Mouse (Mus musculus) frontal cortex, adult (tissue): Measurements from ENCODE around the gene Kcnh1.
A peak's percentile ranks its signal among the peaks of the same experiment; 100 is the strongest.

Source experiments
- ATAC-seq: cut with Nextera tagmentation; 2 replicates; pipeline ENCODE4 v1.9.2; 2017; ENCODE audit warnings: mild to moderate bottlenecking, moderate library complexity, mixed read lengths; ENCODE audit not compliant: low TSS enrichment

The Kcnh1 gene

DNA sequence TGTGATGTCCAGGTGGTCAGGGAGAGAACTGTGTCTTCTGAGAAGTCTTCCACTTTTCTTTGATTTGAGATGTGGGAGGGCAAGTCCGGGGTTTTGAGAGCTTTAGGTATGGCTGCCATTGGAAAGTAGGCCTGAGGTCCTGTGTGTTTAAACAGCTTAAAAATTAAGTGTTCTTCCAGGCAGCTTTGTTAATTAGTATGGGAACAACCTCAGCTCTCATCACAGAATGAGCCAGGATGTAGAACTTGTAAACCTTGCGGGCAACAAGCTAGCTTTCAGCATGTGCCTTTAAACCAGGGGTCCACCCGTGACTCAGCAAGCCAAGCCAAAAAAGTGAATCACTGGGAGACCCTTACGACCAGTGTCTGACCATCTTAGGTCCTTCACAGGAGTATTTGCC lies 214.6 kb downstream of the Kcnh1 start:
- no peak for ATAC-seq

DNA sequence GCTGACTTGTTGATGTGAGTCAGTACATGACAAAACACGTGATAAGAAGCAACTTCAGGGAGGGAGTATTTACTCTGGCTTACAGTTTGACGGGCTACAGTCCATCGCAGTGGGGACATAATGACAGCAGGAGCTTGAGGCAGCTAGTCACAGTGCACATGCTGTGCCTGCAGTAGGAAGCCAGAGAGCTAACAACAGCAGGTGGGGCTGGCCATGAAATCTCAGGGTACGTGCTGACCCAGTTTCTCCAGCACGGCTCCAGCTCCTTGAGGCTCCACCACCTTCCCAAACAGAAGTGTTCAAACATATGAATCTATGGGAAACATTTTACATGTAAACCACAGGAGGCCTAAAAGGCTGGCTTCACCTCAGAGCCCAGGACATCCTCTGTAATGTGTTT lies 216.0 kb downstream of the Kcnh1 start:
- ATAC-seq: peak; percentile 39; the same call in 1 of the 2 replicates

DNA sequence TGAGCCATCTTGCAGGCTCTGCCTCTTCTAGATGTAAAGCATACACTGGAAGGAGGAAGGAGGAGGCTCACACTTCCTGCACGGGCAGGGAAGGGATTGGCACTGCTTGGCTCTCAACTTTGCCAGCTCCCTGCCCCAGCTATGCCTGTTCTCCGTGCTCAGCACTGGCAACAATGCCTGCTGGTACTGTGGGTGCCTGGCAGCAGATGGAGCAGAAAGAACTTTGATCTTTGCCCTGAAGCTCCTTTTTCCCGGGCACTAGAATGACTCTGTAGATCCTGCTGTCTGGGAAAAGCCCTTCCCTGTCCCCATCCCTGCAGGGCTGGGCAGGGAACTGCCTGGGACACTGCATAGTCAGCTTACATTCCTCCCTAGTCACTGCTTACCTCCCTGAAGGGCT lies 225.2 kb downstream of the Kcnh1 start:
- peak; percentile 83 for ATAC-seq

DNA sequence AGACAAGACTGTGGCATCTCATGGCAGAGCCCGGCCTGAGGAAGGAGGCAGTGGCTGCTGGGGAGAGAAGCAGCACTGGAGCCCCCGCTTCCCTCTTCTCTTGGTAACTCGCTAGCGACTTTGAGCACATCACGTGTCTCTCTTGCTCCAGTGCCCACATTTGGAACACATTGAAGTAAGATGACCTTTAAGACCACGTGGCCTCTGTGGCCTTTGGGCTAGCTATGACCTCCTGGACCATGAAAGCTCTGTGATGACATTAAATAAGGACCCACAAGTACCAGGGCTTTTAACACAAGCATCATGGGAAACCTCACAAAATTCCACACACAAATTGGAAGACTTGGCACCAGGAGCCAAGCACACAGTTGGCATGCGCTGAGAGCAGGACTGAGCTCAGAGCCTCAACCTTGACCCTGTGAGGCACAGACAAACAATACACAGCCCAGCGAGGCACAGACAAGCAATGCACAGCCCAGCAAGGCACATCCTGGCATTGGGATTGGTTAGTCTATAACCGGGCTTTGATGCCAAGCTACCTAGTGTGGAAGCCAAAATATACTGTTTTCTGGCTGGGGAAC lies 225.8 kb downstream of the Kcnh1 start:
- ATAC-seq: no peak

DNA sequence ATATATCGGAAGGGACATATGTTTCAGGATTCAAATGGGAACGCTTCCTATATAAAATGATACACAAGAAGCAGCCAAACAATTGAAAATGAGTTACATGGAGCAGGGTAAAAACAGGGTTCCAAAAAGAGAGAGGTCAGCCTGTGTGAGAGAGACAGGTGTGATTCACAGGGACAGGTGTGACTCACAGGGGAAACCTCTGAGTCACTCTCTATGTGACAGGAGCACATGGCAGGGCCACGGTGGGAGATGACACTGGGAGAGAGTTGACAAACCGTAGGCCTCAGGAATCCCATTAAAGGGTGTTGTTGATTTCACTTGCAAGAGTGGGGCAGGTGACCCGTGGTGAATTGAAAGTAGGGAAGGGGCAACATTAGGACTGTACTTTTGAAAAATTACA lies 228.6 kb downstream of the Kcnh1 start:
- ATAC-seq: no peak

DNA sequence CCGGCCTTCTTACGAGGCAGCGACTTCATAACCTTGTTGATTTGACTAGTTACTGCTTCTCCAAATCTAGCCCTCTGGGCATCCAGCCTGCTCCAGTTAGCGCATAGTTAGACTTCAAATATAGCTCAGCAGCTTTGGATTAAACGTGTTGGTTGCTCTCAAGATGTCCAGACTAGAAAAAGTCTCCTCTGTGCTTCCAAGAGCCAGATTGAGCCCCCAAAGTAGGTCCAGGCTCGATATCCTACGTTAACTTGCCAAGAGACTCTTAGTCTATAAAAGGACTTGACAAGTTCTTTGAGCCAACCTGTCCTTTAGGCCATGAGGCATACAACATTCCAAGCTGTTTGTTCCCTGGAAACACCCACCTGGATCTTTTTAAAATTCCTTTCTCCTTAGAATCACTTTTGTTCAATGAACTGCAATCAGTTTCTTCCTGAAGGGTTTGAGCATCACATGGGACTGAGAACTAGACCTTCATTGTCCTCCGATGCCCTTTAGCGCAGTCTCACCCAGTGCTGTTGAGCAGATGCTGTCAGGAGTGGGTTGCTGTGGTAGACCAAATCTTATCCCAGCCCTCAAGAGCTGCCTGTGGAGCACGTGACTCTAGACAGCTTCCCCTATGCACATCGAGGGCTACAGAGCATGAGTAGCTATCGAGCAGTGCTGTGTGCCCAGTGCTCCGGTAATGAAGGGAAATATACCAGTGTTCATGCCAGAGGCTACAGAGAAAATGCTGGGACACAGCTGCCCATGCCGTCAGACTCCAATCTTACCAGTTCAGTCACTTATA lies 231.0 kb downstream of the Kcnh1 start:
- ATAC-seq: peak; percentile 77

DNA sequence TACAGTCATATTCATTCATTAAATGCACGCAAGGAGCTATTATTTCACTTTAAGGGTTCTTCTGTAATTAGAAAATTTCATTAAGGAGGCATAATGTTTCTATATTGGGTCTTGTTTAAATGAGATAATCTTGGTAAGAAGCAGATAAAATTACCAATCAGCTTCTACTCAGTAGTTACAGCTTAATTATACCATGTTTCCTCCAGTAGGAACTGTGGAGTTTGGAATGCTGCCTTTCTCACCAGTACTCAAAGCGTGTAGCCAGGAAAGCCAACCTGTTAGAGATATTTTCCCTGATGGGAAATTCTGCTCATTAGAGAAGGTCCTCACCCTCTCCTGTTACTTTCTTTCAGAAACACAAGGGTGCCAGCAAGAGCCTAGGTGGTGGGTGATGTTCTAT lies 240.8 kb downstream of the Kcnh1 start:
- ATAC-seq: no peak

DNA sequence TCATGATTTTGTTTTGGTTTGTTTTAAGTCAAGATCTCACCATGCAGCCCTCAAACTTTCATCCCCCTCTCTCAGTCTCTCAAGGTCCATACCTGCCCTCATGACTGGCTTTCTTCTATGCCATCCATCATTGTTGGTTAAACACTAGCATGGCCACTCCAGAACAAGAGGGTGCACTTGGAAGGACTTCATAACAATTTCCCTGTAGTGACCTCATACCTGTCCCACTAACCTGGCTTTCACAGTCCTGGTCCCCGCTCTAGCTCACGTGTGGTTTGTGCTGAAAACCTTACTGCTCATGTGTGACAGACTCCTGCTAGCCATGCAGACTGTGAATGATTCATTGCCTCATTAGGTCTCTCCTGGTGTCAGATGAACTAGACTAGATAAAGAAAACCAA lies 244.9 kb downstream of the Kcnh1 start:
- ATAC-seq: no peak

DNA sequence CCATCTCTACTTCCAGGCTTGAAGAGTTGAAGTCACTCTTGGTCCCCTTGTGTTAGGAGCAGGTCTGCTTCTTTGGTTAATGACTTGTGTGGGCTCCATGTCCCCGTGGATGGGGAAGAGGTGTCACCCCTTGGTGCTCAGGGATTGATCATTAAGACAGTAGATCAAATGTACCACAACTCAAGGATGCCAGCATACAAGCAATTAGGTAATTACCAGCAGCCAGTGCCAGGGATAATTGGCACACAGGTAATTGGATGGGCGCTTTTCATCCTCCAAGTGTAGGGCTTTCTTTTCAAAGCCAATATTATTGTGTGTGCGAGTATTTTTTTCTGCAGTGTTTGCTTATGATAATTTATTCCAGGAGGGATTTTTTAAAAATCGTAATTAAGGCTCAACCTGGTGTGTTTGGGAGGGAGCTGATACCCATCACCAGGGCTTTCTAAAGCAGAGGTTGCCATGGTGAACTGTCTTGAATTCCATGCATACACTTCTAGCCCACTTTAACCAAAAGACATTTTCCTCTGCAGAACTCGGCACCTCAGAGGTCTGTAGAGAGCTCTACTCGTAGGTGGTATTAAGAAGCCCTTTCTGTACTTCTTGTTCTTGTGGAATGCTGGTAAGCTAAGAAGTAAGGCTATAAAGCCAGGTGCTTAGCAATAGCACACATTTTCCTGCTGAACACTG lies 248.7 kb downstream of the Kcnh1 start:
- no peak for ATAC-seq

DNA sequence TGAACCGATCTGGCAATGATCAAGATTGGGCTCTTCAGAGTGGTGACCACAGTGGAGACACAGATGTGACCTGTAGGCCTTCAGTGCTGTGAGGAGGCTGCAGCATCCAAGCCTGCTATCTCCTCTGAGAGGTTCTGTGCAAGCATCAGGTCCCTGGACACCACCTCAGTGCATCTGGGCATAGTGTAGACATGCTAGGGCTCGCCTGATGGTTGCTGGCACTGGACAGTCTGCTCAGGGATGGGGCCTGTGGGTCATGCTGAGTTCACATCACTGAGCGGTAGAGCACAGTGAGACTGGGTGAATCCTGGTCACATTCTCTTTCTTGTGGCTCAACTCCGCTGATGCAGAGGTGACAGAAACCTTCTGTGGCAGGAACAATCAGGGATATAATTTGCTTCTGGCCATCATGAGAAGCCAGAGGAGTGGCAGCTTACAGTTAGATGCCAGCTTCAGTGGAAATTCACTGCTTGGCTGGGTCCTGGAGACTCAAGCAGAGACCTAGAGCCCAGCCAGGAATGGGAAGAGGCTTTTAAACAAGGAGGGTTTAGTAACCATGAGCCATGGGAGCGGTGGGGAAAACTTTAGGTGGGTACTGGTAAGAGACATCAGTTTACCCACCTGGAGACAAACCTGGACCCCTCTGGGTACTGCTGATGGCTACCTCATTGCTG lies 252.3 kb downstream of the Kcnh1 start:
- no peak for ATAC-seq

DNA sequence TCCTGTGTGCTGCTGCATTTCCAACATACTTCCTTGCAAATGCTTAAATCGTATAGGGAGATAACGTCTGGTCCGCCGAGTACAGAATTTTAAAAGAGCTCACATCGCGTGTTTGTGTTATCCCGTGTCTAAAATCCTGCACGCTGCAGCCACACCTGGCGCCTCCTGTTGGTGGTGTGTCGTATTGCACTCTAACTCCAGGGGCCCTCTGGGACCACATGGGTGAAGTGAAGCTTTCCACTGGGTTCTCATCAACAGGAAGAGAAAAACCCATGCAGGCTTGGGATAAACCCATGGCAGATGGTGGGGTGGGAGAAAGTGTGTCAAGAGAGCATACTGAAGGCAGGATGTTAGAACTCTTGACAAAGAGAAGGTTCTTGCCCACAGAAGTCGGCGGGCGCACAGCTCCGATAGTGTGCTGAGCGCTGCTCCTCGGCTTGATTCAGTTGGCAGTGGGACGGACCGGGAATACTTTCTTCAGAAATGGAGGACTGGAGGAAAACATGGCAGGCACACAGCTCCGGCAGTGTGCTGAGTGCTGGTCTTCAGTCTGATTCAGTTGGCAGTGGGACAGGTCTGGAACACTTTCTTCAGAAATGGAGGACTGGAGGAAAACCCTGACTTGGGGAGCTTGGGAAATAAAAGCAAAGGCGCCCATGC lies 253.6 kb downstream of the Kcnh1 start:
- peak; percentile 36 for ATAC-seq

DNA sequence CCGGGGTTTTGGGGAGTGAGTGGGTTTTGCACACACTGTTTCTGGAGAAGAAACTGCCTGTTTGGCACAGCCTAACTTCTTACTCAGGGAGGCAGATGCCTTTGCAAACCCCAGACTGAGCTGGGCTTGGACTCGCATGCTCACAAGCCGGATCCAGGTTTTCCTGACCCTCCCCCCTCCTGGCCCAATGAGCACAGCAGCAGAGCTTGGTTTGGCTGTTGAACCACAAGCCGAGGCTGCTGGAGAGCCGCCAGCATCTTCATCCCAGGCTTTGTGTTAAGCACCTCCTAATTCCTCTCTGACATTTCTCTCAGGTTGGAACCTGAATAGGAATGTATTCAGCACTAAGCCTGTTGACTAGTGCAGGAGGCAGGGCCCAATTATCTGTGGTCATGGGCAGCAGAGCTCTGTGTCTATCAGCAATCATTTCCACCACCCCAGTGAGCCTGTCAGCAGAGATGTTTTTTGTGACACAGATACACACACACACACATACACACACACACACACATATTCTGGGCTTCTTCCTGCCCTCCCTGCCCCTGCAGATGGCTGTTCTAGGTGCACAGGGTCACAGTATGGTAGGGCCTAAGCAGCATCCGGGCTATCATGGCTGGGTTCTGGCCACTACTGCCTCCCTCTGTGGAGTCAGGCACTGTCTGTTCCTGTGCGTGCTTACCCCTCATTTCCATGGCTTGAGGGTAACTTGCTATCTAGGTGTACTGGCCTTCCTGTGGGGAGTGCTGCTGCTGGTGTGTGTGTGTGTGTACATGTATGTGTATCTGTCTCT lies 254.3 kb downstream of the Kcnh1 start:
- peak; percentile 62 for ATAC-seq

DNA sequence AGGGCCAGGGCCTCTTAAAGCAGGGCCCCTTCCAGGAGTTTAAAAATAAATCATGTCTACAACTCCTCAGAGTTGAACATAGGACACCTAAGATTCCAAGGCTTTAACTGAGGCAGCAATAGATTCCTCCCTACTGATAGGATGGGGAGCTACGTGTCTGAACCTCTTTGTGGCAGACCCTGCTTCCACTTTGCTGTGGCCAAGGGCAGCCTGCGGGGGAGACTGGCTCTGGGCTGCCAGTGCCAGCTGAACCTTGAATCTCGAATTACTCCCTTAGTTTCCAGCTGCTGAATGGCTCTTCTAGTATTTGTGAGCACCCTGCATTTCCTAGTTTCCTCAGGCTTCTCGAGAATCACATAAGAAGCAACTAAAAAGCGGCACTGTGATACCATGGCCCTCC lies 255.6 kb downstream of the Kcnh1 start:
- no peak for ATAC-seq

DNA sequence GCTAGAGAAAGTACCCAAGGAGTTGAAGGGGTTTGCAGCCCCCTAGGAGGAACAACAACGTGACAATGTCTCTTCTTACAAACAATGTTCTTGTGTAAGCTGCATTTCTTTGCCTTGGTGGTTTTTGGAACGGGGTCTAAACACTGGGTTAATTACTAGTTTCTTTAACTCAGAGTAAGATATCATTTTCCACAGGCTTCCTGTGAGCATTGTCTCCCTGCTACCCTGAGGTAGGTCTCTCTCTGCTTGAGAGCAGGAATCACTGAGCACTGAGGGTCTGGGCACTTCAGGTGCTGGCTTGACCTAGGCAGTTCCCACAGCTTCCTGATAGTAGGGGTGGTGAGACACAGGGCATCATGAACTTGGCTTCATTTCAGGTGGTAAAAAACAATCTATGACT lies 257.1 kb downstream of the Kcnh1 start:
- ATAC-seq: no peak

DNA sequence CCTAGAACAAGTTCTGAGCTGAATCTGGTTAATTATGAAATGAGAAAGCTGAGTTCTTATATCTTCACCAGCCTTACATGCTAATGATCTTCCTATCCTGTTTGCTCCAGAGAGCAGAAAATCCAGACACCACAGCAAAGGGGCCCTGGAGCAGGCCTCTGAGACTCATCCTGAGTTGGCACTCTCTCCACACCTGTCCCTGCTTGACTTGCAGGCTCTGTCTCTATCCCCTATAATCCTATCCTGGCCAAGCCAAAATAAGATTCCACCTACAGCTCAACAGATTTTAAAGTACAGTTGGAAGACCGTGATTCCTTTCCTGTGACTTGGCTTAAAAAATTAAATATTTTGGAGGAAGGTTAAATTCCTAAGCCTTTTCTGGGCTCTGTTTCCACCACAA lies 257.9 kb downstream of the Kcnh1 start:
- peak; percentile 26 for ATAC-seq

DNA sequence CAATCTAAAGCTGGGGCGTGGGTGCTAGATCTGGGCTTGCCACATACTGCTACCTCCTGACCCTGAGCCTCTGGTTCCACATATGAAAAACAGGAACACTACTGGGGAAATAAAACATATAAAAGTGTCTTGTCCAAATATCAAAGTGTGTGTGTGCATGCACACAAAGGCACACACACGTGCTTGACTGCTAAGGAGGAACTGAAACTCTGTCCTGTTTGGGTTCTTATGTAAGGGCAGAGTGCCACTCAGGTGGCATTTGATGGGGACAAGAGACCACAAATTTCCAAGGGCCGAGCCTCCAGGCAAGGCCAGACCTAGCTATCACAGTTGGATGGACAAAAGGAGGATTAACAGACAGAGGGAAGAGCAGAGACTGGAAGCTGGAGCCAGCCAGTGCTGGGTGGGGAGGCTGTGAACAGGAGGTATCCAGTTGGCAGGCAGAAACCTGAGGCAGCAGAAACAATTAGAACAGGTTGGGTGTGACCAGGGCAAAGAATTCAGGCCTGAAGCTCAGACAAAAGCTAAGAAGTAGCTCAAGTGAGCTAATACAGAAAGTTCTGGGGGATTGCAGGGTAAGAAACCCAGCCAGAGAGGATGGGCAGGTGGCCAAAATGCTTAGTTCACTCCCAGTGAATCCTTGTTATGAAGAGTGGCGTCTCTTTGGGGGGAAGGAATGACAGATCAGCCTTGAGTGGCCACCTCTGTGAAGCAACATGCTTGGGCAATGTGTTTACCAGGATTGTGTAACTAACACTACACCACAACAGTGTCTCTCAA lies 259.2 kb downstream of the Kcnh1 start:
- no peak for ATAC-seq

DNA sequence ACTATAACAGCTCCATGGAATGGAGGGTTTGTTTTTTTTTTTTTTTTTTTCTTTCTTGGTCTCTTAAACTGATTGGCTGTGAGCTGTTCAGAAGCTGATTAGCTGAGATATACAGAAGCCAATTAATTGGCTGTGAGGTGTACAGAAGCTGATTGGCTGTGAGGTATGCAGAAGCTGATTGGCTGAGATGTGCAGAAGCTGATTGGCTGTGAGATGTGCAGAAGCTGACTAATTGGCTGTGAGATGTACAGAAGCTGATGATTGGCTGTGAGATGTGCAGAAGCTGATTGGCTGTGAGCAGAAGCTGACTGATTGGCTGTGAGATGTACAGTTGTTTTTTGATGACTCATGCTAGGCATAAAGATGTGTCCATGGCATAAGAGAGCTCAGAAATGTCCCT lies 259.9 kb downstream of the Kcnh1 start:
- ATAC-seq: no peak

DNA sequence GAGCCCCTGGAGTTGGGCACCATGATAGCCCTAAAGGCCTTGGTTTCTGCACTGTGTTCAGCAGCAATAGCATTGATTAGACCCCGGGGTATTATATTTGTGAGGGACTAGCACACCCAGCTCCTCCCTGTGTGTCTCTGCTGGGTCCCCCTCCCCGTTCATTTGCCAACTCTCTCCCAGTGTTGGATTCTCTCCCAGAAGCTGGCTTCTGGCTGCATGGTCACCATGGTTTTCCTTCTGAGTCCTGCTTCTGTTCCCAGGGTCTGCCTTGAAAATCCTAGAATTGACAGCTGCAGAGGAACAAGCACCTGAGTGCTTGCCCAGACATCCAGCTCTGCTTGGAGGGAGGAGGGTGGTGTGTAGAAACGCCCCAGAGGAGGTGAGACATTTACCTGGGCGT lies 261.1 kb downstream of the Kcnh1 start:
- ATAC-seq: 0 out of 2 replicates have a peak, but pooled peaks have one; percentile 5

DNA sequence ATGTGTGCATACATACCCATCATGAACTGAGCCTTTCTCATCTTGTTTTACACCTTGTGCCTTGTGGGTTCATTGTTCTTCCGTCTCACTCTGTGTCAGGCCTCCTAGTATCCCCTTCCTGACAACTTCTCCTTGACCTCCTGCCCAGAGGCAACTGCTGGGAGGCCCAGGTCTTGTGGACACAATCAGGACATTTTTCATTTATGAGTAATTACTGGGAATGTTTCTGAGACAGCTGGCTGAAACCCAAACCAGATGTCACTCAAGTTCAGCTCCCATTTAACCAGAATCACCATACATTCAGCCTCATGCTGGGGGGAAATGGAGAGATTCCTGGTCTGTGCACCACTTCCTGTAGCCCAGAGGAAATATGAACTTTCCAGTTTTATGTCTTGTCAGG lies 263.9 kb downstream of the Kcnh1 start:
- no peak for ATAC-seq

DNA sequence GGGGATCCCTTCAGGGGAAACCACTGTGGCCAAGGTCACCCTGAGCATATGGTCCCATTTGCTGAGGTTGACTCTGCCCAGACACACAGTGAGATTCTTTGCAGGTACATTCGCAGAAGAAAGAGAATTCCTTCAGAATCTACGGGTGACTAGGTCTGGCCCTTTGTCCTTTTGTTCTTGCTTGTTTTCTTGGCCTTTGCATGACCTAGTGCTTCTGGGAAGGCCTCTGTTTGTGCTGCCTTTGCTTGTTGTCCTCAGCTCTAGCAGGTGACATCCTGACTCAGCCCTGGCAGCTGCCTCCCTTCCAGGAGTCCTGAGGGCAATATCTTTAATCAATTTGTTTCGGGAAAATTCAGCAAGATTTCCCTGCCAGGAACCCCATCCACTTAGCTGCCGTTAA lies 264.4 kb downstream of the Kcnh1 start:
- ATAC-seq: no peak
